Mouse (Mus musculus): ENCODE measurements around the gene Ubac2. TPM values are rescaled to one million over a fixed set of nuclear protein-coding genes. Genes with fewer than 3 reads are reported as not detected.

Ubac2 gene
- total and polyA plus RNA-seq, 3 experiments: 25.0 to 50.8 (median 37.2) TPM

GRCm38 (mm10) chr14:122047784-122048183, 169.4 kb downstream of the Ubac2 start:
- no peak for DNase-seq (ENCODE audit: low spot score)
- peaks cover 34% of the 10 kb centered on the region for H3K4me1 ChIP-seq (ENCODE audit: insufficient read depth, low read depth, low read length)
- no peaks in the 10 kb centered on the region for H3K9me3 ChIP-seq (replicated peaks)
- H3K27me3 ChIP-seq (ENCODE audit: insufficient read depth, low read length): peaks cover 10% of the 10 kb centered on the region
- no peak for ATAC-seq (ENCODE audit: extremely low read depth, insufficient number of reproducible peaks, low FRiP score, poor library complexity, severe bottlenecking)
- peaks cover 17% of the 10 kb centered on the region for H3K36me3 ChIP-seq (replicated peaks)
- no peak overlapping the region for H3K4me3 ChIP-seq (ENCODE audit: low read depth, low read length)
- TF ChIP-seq POLR2AphosphoS5 (IDR thresholded peaks at IDR 0.05; ENCODE audit: insufficient replicate concordance, low read depth, low read length) (no peak), CTCF (IDR thresholded peaks at IDR 0.05; ENCODE audit: low read depth, low read length) (no peak), GATA1 (IDR thresholded peaks at IDR 0.05; ENCODE audit: borderline replicate concordance, low read length) (no peak), GATA2 (IDR thresholded peaks at IDR 0.05; ENCODE audit: borderline replicate concordance, low read depth, low read length) (no peak), TAL1 (conservative IDR thresholded peaks at IDR 0.05; ENCODE audit: low read depth, low read length) (no peak)

- Histone ChIP-seq H3K36me3 (replicated peaks) (peaks cover 19% of the 10 kb centered on the region), H3K27me3 (ENCODE audit: insufficient read depth, low read length) (peaks cover 12% of the 10 kb centered on the region), H3K9me3 (replicated peaks) (no peaks in the 10 kb centered on the region), H3K4me1 (ENCODE audit: insufficient read depth, low read depth, low read length) (peaks cover 38% of the 10 kb centered on the region), H3K4me3 (ENCODE audit: low read depth, low read length) (no peak overlapping the region)
- no peak for ATAC-seq (ENCODE audit: extremely low read depth, insufficient number of reproducible peaks, low FRiP score, poor library complexity, severe bottlenecking)
- TF ChIP-seq TAL1 (conservative IDR thresholded peaks at IDR 0.05; ENCODE audit: low read depth, low read length) (no peak), CTCF (IDR thresholded peaks at IDR 0.05; ENCODE audit: low read depth, low read length) (no peak), GATA2 (IDR thresholded peaks at IDR 0.05; ENCODE audit: borderline replicate concordance, low read depth, low read length) (no peak), GATA1 (IDR thresholded peaks at IDR 0.05; ENCODE audit: borderline replicate concordance, low read length) (no peak), POLR2AphosphoS5 (IDR thresholded peaks at IDR 0.05; ENCODE audit: insufficient replicate concordance, low read depth, low read length) (no peak)
- DNase-seq (ENCODE audit: low spot score): no peak
Observed at GRCm38 (mm10) chr14:122048816-122049215, 170.4 kb downstream of the Ubac2 start.

- no peak for ATAC-seq (ENCODE audit: extremely low read depth, insufficient number of reproducible peaks, low FRiP score, poor library complexity, severe bottlenecking)
- peaks cover 22% of the 10 kb centered on the region for H3K27me3 ChIP-seq (ENCODE audit: insufficient read depth, low read length)
- TF ChIP-seq TAL1 (conservative IDR thresholded peaks at IDR 0.05; ENCODE audit: low read depth, low read length) (no peak), GATA2 (IDR thresholded peaks at IDR 0.05; ENCODE audit: borderline replicate concordance, low read depth, low read length) (no peak), POLR2AphosphoS5 (IDR thresholded peaks at IDR 0.05; ENCODE audit: insufficient replicate concordance, low read depth, low read length) (no peak), CTCF (IDR thresholded peaks at IDR 0.05; ENCODE audit: low read depth, low read length) (no peak), GATA1 (IDR thresholded peaks at IDR 0.05; ENCODE audit: borderline replicate concordance, low read length) (no peak)
- H3K4me3 ChIP-seq (ENCODE audit: low read depth, low read length): no peak overlapping the region
- peaks cover 4% of the 10 kb centered on the region for H3K36me3 ChIP-seq (replicated peaks)
- no peak for DNase-seq (ENCODE audit: low spot score)
- H3K9me3 ChIP-seq (replicated peaks): no peaks in the 10 kb centered on the region
- H3K4me1 ChIP-seq (ENCODE audit: insufficient read depth, low read depth, low read length): peaks cover 32% of the 10 kb centered on the region
Observed at GRCm38 (mm10) chr14:122052896-122053635, 174.6 kb downstream of the Ubac2 start.

GRCm38 (mm10) chr14:122056871-122057270, 178.5 kb downstream of the Ubac2 start:
- Histone ChIP-seq H3K27me3 (ENCODE audit: insufficient read depth, low read length) (peaks cover 22% of the 10 kb centered on the region), H3K4me1 (ENCODE audit: insufficient read depth, low read depth, low read length) (peaks cover 46% of the 10 kb centered on the region), H3K4me3 (ENCODE audit: low read depth, low read length) (no peak overlapping the region), H3K9me3 (replicated peaks) (no peaks in the 10 kb centered on the region), H3K36me3 (replicated peaks) (peaks cover 2% of the 10 kb centered on the region)
- no peak for ATAC-seq (ENCODE audit: extremely low read depth, insufficient number of reproducible peaks, low FRiP score, poor library complexity, severe bottlenecking)
- no peak for DNase-seq (ENCODE audit: low spot score)
- no peak for TF ChIP-seq CTCF (IDR thresholded peaks at IDR 0.05; ENCODE audit: low read depth, low read length)

- Histone ChIP-seq H3K27me3 (ENCODE audit: insufficient read depth, low read length) (peaks cover 26% of the 10 kb centered on the region), H3K4me3 (ENCODE audit: low read depth, low read length) (peak overlapping the region; percentile 13; the same call in 1 of the 2 replicates), H3K4me1 (ENCODE audit: insufficient read depth, low read depth, low read length) (peaks cover 49% of the 10 kb centered on the region), H3K9me3 (replicated peaks) (no peaks in the 10 kb centered on the region), H3K36me3 (replicated peaks) (peaks cover 2% of the 10 kb centered on the region)
- no peak for DNase-seq (ENCODE audit: low spot score)
- TF ChIP-seq POLR2AphosphoS5 (IDR thresholded peaks at IDR 0.05; ENCODE audit: insufficient replicate concordance, low read depth, low read length) (no peak), GATA2 (IDR thresholded peaks at IDR 0.05; ENCODE audit: borderline replicate concordance, low read depth, low read length) (no peak), TAL1 (conservative IDR thresholded peaks at IDR 0.05; ENCODE audit: low read depth, low read length) (no peak), GATA1 (IDR thresholded peaks at IDR 0.05; ENCODE audit: borderline replicate concordance, low read length) (no peak), CTCF (IDR thresholded peaks at IDR 0.05; ENCODE audit: low read depth, low read length) (no peak)
- peak; percentile 12; the same call in 1 of the 2 replicates for ATAC-seq (ENCODE audit: extremely low read depth, insufficient number of reproducible peaks, low FRiP score, poor library complexity, severe bottlenecking)
Observed at GRCm38 (mm10) chr14:122057941-122058346, 179.5 kb downstream of the Ubac2 start.

- H3K36me3 ChIP-seq (replicated peaks): no peaks in the 10 kb centered on the region
- peaks cover 48% of the 10 kb centered on the region for H3K4me1 ChIP-seq (ENCODE audit: insufficient read depth, low read depth, low read length)
- peak; percentile 75 for ATAC-seq (ENCODE audit: extremely low read depth, insufficient number of reproducible peaks, low FRiP score, poor library complexity, severe bottlenecking)
- H3K27me3 ChIP-seq (ENCODE audit: insufficient read depth, low read length): peaks cover 26% of the 10 kb centered on the region
- H3K9me3 ChIP-seq (replicated peaks): no peaks in the 10 kb centered on the region
- no peak overlapping the region for H3K4me3 ChIP-seq (ENCODE audit: low read depth, low read length)
- peak; percentile 73 for DNase-seq (ENCODE audit: low spot score)
- TF ChIP-seq GATA2 (IDR thresholded peaks at IDR 0.05; ENCODE audit: borderline replicate concordance, low read depth, low read length) (no peak), CTCF (IDR thresholded peaks at IDR 0.05; ENCODE audit: low read depth, low read length) (peak; percentile 99)
Observed at GRCm38 (mm10) chr14:122060642-122061041, 182.2 kb downstream of the Ubac2 start.
